Mouse (Mus musculus): Measurements from ENCODE around the gene Nr4a1. TPM values are rescaled to one million over a fixed set of nuclear protein-coding genes. Genes with fewer than 3 reads are reported as not detected.

Gene Nr4a1
- polyA plus RNA-seq, 1 experiment from 2014 or later = 12.4 TPM

GRCm38 (mm10) chr15:101294028-101294894 is 40.2 kb downstream of the Nr4a1 start:
- Histone ChIP-seq H3K27me3 (replicated peaks; ENCODE audit: control insufficient read depth, insufficient read depth, low read length) (no peaks in the 10 kb centered on the region), H3K36me3 (ENCODE audit: control insufficient read depth, insufficient read depth, low read length) (peaks cover 30% of the 10 kb centered on the region), H3K9me3 (ENCODE audit: control insufficient read depth, low read length) (no peaks in the 10 kb centered on the region), H3K4me3 (ENCODE audit: low read depth, low read length) (no peak overlapping the region), H3K4me2 (ENCODE audit: low read depth, low read length) (no peak overlapping the region), H3K27ac (replicated peaks; ENCODE audit: low read depth, low read length) (no peak overlapping the region; the same call in 1 of the 2 replicates), H3K9ac (ENCODE audit: low read depth, low read length) (no peak overlapping the region; the same call in none of the 2 replicates), H3K4me1 (ENCODE audit: control insufficient read depth, insufficient read depth, low read length) (peaks cover 4% of the 10 kb centered on the region)
- 48% methylated on average over 15 of the region's 16 CpGs for WGBS
- ATAC-seq (ENCODE audit: low read depth) = no peak
- no peak for DNase-seq (ENCODE audit: low spot score)

DNA sequence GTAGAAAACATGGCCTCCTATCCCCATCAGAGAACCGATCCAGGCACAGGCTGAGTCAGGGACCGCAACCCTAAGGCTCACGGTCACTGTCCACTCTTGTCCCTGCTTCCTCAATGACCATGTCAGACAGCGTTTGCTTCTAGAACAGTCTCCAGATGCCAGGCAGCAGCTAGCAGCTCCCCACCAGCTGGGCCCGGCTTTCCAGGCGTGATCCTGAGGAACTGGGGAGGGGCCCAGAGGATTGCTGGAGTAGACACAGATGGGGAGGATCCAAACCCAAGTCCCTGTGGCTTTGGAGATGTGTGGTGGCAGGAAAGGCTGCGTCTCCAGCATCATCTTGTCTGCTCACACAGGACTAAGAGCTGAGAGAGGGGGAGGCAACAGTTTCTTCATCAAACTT is 41.0 kb downstream of the Nr4a1 start:
- Histone ChIP-seq H3K27ac (replicated peaks; ENCODE audit: low read depth, low read length) (no peak overlapping the region), H3K27me3 (replicated peaks; ENCODE audit: control insufficient read depth, insufficient read depth, low read length) (no peaks in the 10 kb centered on the region), H3K9ac (ENCODE audit: low read depth, low read length) (no peak overlapping the region), H3K4me2 (ENCODE audit: low read depth, low read length) (no peak overlapping the region), H3K4me3 (ENCODE audit: low read depth, low read length) (no peak overlapping the region), H3K36me3 (ENCODE audit: control insufficient read depth, insufficient read depth, low read length) (peaks cover 21% of the 10 kb centered on the region), H3K4me1 (ENCODE audit: control insufficient read depth, insufficient read depth, low read length) (peaks cover 4% of the 10 kb centered on the region), H3K9me3 (ENCODE audit: control insufficient read depth, low read length) (no peaks in the 10 kb centered on the region)
- WGBS = 65% methylated on average over 7 of the region's 7 CpGs
- DNase-seq (ENCODE audit: low spot score) (no peak), ATAC-seq (ENCODE audit: low read depth) (no peak)

DNA sequence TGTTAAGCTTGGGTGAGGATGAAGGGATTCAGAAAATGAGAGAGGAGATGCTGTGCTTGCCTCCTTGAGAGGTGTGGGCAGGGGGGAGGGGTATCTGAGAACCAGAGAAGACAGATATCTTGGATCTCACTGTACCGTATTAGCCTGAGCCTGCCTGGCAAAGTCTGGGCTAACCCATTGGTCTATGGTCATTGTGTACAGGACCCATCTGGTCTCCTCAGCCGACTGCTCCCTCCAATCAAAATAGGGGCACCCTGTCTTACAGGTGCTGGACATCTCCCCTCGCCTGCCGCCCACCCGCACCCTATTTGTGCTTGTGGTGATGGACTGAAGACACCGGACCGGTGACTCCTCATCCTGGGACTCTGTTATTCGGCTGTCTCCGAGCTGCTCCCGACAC is 41.5 kb downstream of the Nr4a1 start:
- Histone ChIP-seq H3K9ac (ENCODE audit: low read depth, low read length) (no peak overlapping the region), H3K4me2 (ENCODE audit: low read depth, low read length) (no peak overlapping the region), H3K27ac (replicated peaks; ENCODE audit: low read depth, low read length) (no peak overlapping the region), H3K27me3 (replicated peaks; ENCODE audit: control insufficient read depth, insufficient read depth, low read length) (no peaks in the 10 kb centered on the region), H3K4me1 (ENCODE audit: control insufficient read depth, insufficient read depth, low read length) (peaks cover 4% of the 10 kb centered on the region), H3K36me3 (ENCODE audit: control insufficient read depth, insufficient read depth, low read length) (peaks cover 16% of the 10 kb centered on the region), H3K4me3 (ENCODE audit: low read depth, low read length) (no peak overlapping the region), H3K9me3 (ENCODE audit: control insufficient read depth, low read length) (no peaks in the 10 kb centered on the region)
- no peak for ATAC-seq (ENCODE audit: low read depth)
- 98% methylated on average over 9 of the region's 10 CpGs for WGBS
- no peak for DNase-seq (ENCODE audit: low spot score)

GRCm38 (mm10) chr15:101296091-101296490 is 42.0 kb downstream of the Nr4a1 start:
- DNase-seq (ENCODE audit: low spot score) (no peak), ATAC-seq (ENCODE audit: low read depth) (no peak)
- Histone ChIP-seq H3K27ac (replicated peaks; ENCODE audit: low read depth, low read length) (no peak overlapping the region), H3K9ac (ENCODE audit: low read depth, low read length) (no peak overlapping the region), H3K4me3 (ENCODE audit: low read depth, low read length) (no peak overlapping the region), H3K27me3 (replicated peaks; ENCODE audit: control insufficient read depth, insufficient read depth, low read length) (no peaks in the 10 kb centered on the region), H3K4me2 (ENCODE audit: low read depth, low read length) (no peak overlapping the region), H3K9me3 (ENCODE audit: control insufficient read depth, low read length) (no peaks in the 10 kb centered on the region), H3K4me1 (ENCODE audit: control insufficient read depth, insufficient read depth, low read length) (peaks cover 4% of the 10 kb centered on the region), H3K36me3 (ENCODE audit: control insufficient read depth, insufficient read depth, low read length) (peaks cover 12% of the 10 kb centered on the region)
- 78% methylated on average over 11 of the region's 11 CpGs for WGBS

DNA sequence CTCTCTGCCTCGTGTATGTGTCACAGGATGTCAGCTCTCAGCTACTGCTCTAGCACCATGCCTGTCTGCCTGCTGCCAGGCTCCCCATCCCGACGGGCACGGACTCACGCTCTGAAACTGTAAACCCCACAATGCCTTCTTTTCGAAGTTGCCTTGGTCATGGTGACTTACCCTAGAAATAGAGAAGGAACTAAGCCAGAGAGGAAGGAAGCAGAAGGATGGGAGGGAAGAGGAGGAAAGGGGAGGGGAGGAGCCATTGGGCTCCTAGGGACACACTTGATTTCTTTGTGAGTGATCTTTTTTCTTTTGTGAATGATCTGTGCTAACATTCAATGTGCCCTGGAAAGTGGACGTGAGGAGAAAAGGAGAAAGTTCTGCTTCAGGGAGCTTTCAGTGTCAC is 43.9 kb downstream of the Nr4a1 start:
- Histone ChIP-seq H3K4me1 (ENCODE audit: control insufficient read depth, insufficient read depth, low read length) (peaks cover 4% of the 10 kb centered on the region), H3K9me3 (ENCODE audit: control insufficient read depth, low read length) (no peaks in the 10 kb centered on the region), H3K4me2 (ENCODE audit: low read depth, low read length) (peak overlapping the region; percentile 32; the same call in 1 of the 2 replicates), H3K9ac (ENCODE audit: low read depth, low read length) (peak overlapping the region; percentile 16; the same call in 1 of the 2 replicates), H3K27ac (replicated peaks; ENCODE audit: low read depth, low read length) (no peak overlapping the region), H3K4me3 (ENCODE audit: low read depth, low read length) (no peak overlapping the region), H3K36me3 (ENCODE audit: control insufficient read depth, insufficient read depth, low read length) (no peaks in the 10 kb centered on the region), H3K27me3 (replicated peaks; ENCODE audit: control insufficient read depth, insufficient read depth, low read length) (no peaks in the 10 kb centered on the region)
- no peak for ATAC-seq (ENCODE audit: low read depth)
- 25% methylated on average over 7 of the region's 7 CpGs for WGBS
- no peak for DNase-seq (ENCODE audit: low spot score)

DNA sequence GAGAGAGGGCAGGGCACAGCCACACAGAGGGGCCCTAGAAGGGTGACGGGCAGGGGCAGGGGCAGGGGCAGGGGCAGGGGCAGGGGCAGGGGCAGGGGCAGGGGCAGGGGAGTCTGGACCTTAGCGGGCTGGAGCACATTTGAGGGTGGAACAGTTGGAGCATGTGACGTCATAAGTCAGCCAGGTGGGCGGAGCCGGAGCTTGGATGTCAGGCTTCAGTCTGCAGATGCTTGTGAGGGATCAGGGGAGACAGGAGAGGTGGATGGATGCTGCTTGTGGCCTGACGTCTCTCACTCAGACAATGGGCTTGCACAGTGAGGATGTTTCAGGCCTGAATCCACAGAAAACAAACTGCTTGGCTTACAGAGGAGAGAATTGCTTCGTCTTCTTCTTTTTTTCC is 44.5 kb downstream of the Nr4a1 start:
- Histone ChIP-seq H3K9me3 (ENCODE audit: control insufficient read depth, low read length) (no peaks in the 10 kb centered on the region), H3K4me3 (ENCODE audit: low read depth, low read length) (no peak overlapping the region), H3K27ac (replicated peaks; ENCODE audit: low read depth, low read length) (no peak overlapping the region), H3K4me2 (ENCODE audit: low read depth, low read length) (peak overlapping the region; percentile 32), H3K4me1 (ENCODE audit: control insufficient read depth, insufficient read depth, low read length) (peaks cover 4% of the 10 kb centered on the region), H3K9ac (ENCODE audit: low read depth, low read length) (peak overlapping the region; percentile 16; the same call in 1 of the 2 replicates), H3K27me3 (replicated peaks; ENCODE audit: control insufficient read depth, insufficient read depth, low read length) (no peaks in the 10 kb centered on the region), H3K36me3 (ENCODE audit: control insufficient read depth, insufficient read depth, low read length) (no peaks in the 10 kb centered on the region)
- no peak for DNase-seq (ENCODE audit: low spot score)
- no peak for ATAC-seq (ENCODE audit: low read depth)
- 18% methylated on average over 6 of the region's 7 CpGs for WGBS

- H3K27me3 ChIP-seq (replicated peaks; ENCODE audit: control insufficient read depth, insufficient read depth, low read length) = no peaks in the 10 kb centered on the region
- no peaks in the 10 kb centered on the region for H3K9me3 ChIP-seq (ENCODE audit: control insufficient read depth, low read length)
- no peak for DNase-seq (ENCODE audit: low spot score)
- H3K27ac ChIP-seq (replicated peaks; ENCODE audit: low read depth, low read length) = no peak overlapping the region
- WGBS = 76% methylated on average over 14 of the region's 14 CpGs
- H3K4me3 ChIP-seq (ENCODE audit: low read depth, low read length) = no peak overlapping the region
- H3K36me3 ChIP-seq (ENCODE audit: control insufficient read depth, insufficient read depth, low read length) = no peaks in the 10 kb centered on the region
- H3K9ac ChIP-seq (ENCODE audit: low read depth, low read length) = no peak overlapping the region
- no peaks in the 10 kb centered on the region; the same call in 1 of the 2 replicates for H3K4me1 ChIP-seq (ENCODE audit: control insufficient read depth, insufficient read depth, low read length)
- H3K4me2 ChIP-seq (ENCODE audit: low read depth, low read length) = no peak overlapping the region
- ATAC-seq (ENCODE audit: low read depth) = no peak
Observed at GRCm38 (mm10) chr15:101299480-101299960, 45.5 kb downstream of the Nr4a1 start.

- no peak overlapping the region for H3K4me2 ChIP-seq (ENCODE audit: low read depth, low read length)
- WGBS = 75% methylated on average over 6 of the region's 6 CpGs
- H3K27ac ChIP-seq (replicated peaks; ENCODE audit: low read depth, low read length) = no peak overlapping the region
- H3K9me3 ChIP-seq (ENCODE audit: control insufficient read depth, low read length) = no peaks in the 10 kb centered on the region
- no peaks in the 10 kb centered on the region for H3K27me3 ChIP-seq (replicated peaks; ENCODE audit: control insufficient read depth, insufficient read depth, low read length)
- H3K4me3 ChIP-seq (ENCODE audit: low read depth, low read length) = no peak overlapping the region
- no peak for ATAC-seq (ENCODE audit: low read depth)
- H3K9ac ChIP-seq (ENCODE audit: low read depth, low read length) = no peak overlapping the region
- no peak for DNase-seq (ENCODE audit: low spot score)
- no peaks in the 10 kb centered on the region; the same call in 1 of the 2 replicates for H3K4me1 ChIP-seq (ENCODE audit: control insufficient read depth, insufficient read depth, low read length)
- H3K36me3 ChIP-seq (ENCODE audit: control insufficient read depth, insufficient read depth, low read length) = no peaks in the 10 kb centered on the region
Observed at GRCm38 (mm10) chr15:101300128-101300527, 46.1 kb downstream of the Nr4a1 start.

All from embryonic facial prominence, embryonic 14.5 days (tissue).